Mouse (Mus musculus) small intestine, adult 2 months (tissue): ENCODE measurements around the gene Vmn1r11.

Experiments
- CTCF ChIP-seq: fragments of 200-500 bp; IDR thresholded peaks from 2 replicates; pipeline ENCODE4 v1.5.1; 2012; ENCODE audit warnings: low read depth, mild to moderate bottlenecking, control low read depth, inconsistent platforms, low read length, moderate library complexity, mixed read lengths; ENCODE audit not compliant: insufficient replicate concordance, insufficient read length; ENCODE audit errors: extremely low read depth
- POLR2A ChIP-seq: fragments of 200-500 bp; IDR thresholded peaks from 2 replicates; pipeline ENCODE4 v1.6.1; 2012; ENCODE audit warnings: low read depth, mild to moderate bottlenecking, control low read depth, inconsistent platforms, low read length, moderate library complexity

GRCm38 (mm10) chr6:57133155-57133554 is at the start of gene Vmn1r11:
- no peak for TF ChIP-seq POLR2A
- no peak for TF ChIP-seq CTCF
